Mouse (Mus musculus) intestine, embryonic 14.5 days (tissue): ENCODE data around the gene Tmem132b. TPM values are rescaled to one million over a fixed set of nuclear protein-coding genes. Genes with fewer than 3 reads are reported as not detected.

Experiments used
- ATAC-seq: fragments of 200-750 bp; cut with Nextera tagmentation; replicated peaks from 2 replicates; pipeline ENCODE4 v1.8.0; 2017; ENCODE audit warnings: low read depth, moderate number of reproducible peaks, moderate TSS enrichment, moderate library complexity; ENCODE audit not compliant: low FRiP score, low TSS enrichment
- DNase-seq: peaks from one replicate; pipeline ENCODE4 v3.0.0-alpha.2; 2018; ENCODE audit warnings: low spot score
- H3K27ac ChIP-seq: fragments of 300-500 bp; sonication (generic); 2 replicates; pipeline ENCODE4 v1.5.1; 2014; ENCODE audit warnings: low read depth, mild to moderate bottlenecking, control low read depth
- H3K27me3 ChIP-seq: fragments of 300-500 bp; sonication (generic); replicated peaks from 2 replicates; pipeline ENCODE4 v1.6.1; 2014; ENCODE audit warnings: low read length, control low read depth; ENCODE audit not compliant: control insufficient read depth, insufficient read depth
- H3K36me3 ChIP-seq: fragments of 300-500 bp; sonication (generic); 2 replicates; pipeline ENCODE4 v1.6.1; 2014; ENCODE audit warnings: low read length, control low read depth; ENCODE audit not compliant: control insufficient read depth, insufficient read depth
- H3K4me1 ChIP-seq: fragments of 300-500 bp; sonication (generic); replicated peaks from 2 replicates; pipeline ENCODE4 v1.6.1; 2014; ENCODE audit warnings: low read length, control low read depth, mixed read lengths; ENCODE audit not compliant: control insufficient read depth, insufficient read depth
- H3K4me2 ChIP-seq: fragments of 300-500 bp; sonication (generic); 2 replicates; pipeline ENCODE4 v1.6.1; 2014; ENCODE audit warnings: low read length
- H3K4me3 ChIP-seq: fragments of 300-500 bp; sonication (generic); 2 replicates; pipeline ENCODE4 v1.5.1; 2014; ENCODE audit warnings: low read depth, low read length, control low read depth, mixed read lengths
- H3K9ac ChIP-seq: fragments of 300-500 bp; sonication (generic); 2 replicates; pipeline ENCODE4 v1.6.1; 2014; ENCODE audit warnings: mild to moderate bottlenecking, low read length
- H3K9me3 ChIP-seq: fragments of 300-500 bp; sonication (generic); 2 replicates; pipeline ENCODE4 v1.6.1; 2016; ENCODE audit warnings: low read length, control low read depth; ENCODE audit not compliant: control insufficient read depth
- WGBS: fragments of 180-500 bp; shearing (Covaris S2); extraction: QIAGEN DNeasy Blood & Tissue Kit; methylation state at CpG from one replicate; pipeline ENCODE4 v1.1.7; 2014; 5-methylcytosine and 5-hydroxymethylcytosine counted together
- polyA plus RNA-seq: library from polyadenylated mRNA; unstranded; fragments of >200 nt; fragmentation: Nextera tagmentation; extraction: Ambion mirVana; gene quantifications from 2 replicates; pipeline ENCODE4 v1.2.1, GENCODE M21; 2014

Tmem132b gene
- polyA plus RNA-seq, 1 experiment from 2014 or later, result 0.45 TPM

GRCm38 (mm10) chr5:125546293-125546692 lies 14.7 kb downstream of the Tmem132b start:
- 27% methylated on average over 13 of the region's 13 CpGs for WGBS
- no peak overlapping the region for H3K27ac ChIP-seq
- peaks cover 11% of the 10 kb centered on the region; the same call in 1 of the 2 replicates for H3K27me3 ChIP-seq
- H3K9ac ChIP-seq, result no peak overlapping the region
- no peaks in the 10 kb centered on the region for H3K9me3 ChIP-seq
- no peaks in the 10 kb centered on the region for H3K36me3 ChIP-seq
- no peak for ATAC-seq
- no peak overlapping the region for H3K4me3 ChIP-seq
- no peak for DNase-seq
- no peak overlapping the region for H3K4me2 ChIP-seq
- no peaks in the 10 kb centered on the region for H3K4me1 ChIP-seq

- H3K9ac ChIP-seq, result no peak overlapping the region
Measured at GRCm38 (mm10) chr5:125549750-125550489, 18.3 kb downstream of the Tmem132b start.

GRCm38 (mm10) chr5:125555732-125556131 lies 24.2 kb downstream of the Tmem132b start:
- Histone ChIP-seq H3K4me1 (no peaks in the 10 kb centered on the region), H3K4me2 (no peak overlapping the region), H3K27me3 (no peaks in the 10 kb centered on the region), H3K27ac (no peak overlapping the region), H3K4me3 (no peak overlapping the region), H3K9ac (no peak overlapping the region), H3K36me3 (no peaks in the 10 kb centered on the region), H3K9me3 (no peaks in the 10 kb centered on the region)
- ATAC-seq (no peak), DNase-seq (no peak)
- WGBS, result 54% methylated on average over 5 of the region's 5 CpGs

More at GRCm38 (mm10) chr5:125549750-125550489, 18.3 kb downstream of the Tmem132b start:
- ATAC-seq (no peak), DNase-seq (no peak)
- peaks cover 11% of the 10 kb centered on the region; the same call in 1 of the 2 replicates for H3K27me3 ChIP-seq
- no peak overlapping the region for H3K27ac ChIP-seq
- H3K4me2 ChIP-seq, result no peak overlapping the region
- no peaks in the 10 kb centered on the region for H3K9me3 ChIP-seq
- H3K4me1 ChIP-seq, result no peaks in the 10 kb centered on the region
- H3K4me3 ChIP-seq, result no peak overlapping the region
- 34% methylated on average over 11 of the region's 11 CpGs for WGBS
- H3K36me3 ChIP-seq, result no peaks in the 10 kb centered on the region

- no peak overlapping the region for H3K4me2 ChIP-seq
- no peaks in the 10 kb centered on the region for H3K36me3 ChIP-seq
- H3K9me3 ChIP-seq, result no peaks in the 10 kb centered on the region
- H3K4me1 ChIP-seq, result no peaks in the 10 kb centered on the region
- no peak overlapping the region for H3K9ac ChIP-seq
- H3K27ac ChIP-seq, result no peak overlapping the region
- WGBS, result 38% methylated on average over 6 of the region's 6 CpGs
- DNase-seq (no peak), ATAC-seq (no peak)
- no peaks in the 10 kb centered on the region for H3K27me3 ChIP-seq
- H3K4me3 ChIP-seq, result no peak overlapping the region
Measured at GRCm38 (mm10) chr5:125563492-125563891, 31.9 kb downstream of the Tmem132b start.

GRCm38 (mm10) chr5:125565725-125566124 lies 34.2 kb downstream of the Tmem132b start:
- 74% methylated on average over 11 of the region's 11 CpGs for WGBS
- Histone ChIP-seq H3K4me3 (no peak overlapping the region), H3K4me2 (no peak overlapping the region), H3K36me3 (no peaks in the 10 kb centered on the region), H3K27me3 (no peaks in the 10 kb centered on the region), H3K9me3 (no peaks in the 10 kb centered on the region), H3K27ac (no peak overlapping the region), H3K9ac (no peak overlapping the region), H3K4me1 (no peaks in the 10 kb centered on the region)
- no peak for DNase-seq
- ATAC-seq, result no peak

- Histone ChIP-seq H3K4me2 (no peak overlapping the region), H3K4me1 (no peaks in the 10 kb centered on the region), H3K9ac (no peak overlapping the region), H3K27me3 (no peaks in the 10 kb centered on the region), H3K27ac (no peak overlapping the region), H3K4me3 (no peak overlapping the region), H3K9me3 (no peaks in the 10 kb centered on the region; the same call in 1 of the 2 replicates), H3K36me3 (no peaks in the 10 kb centered on the region)
- no peak for ATAC-seq
- DNase-seq, result no peak
Measured at GRCm38 (mm10) chr5:125568457-125568856, 36.9 kb downstream of the Tmem132b start.

- no peaks in the 10 kb centered on the region; the same call in 1 of the 2 replicates for H3K9me3 ChIP-seq
- no peaks in the 10 kb centered on the region for H3K36me3 ChIP-seq
- WGBS, result 87% methylated on average over 5 of the region's 5 CpGs
- H3K4me3 ChIP-seq, result no peak overlapping the region
- ATAC-seq (no peak), DNase-seq (no peak)
- H3K27ac ChIP-seq, result no peak overlapping the region
- no peaks in the 10 kb centered on the region for H3K4me1 ChIP-seq
- H3K9ac ChIP-seq, result no peak overlapping the region
- no peaks in the 10 kb centered on the region for H3K27me3 ChIP-seq
- no peak overlapping the region for H3K4me2 ChIP-seq
Measured at GRCm38 (mm10) chr5:125572011-125572410, 40.4 kb downstream of the Tmem132b start.

- H3K27me3 ChIP-seq, result no peaks in the 10 kb centered on the region
- H3K27ac ChIP-seq, result no peak overlapping the region
- no peaks in the 10 kb centered on the region for H3K36me3 ChIP-seq
- no peaks in the 10 kb centered on the region; the same call in 1 of the 2 replicates for H3K9me3 ChIP-seq
- ATAC-seq, result no peak
- DNase-seq, result no peak
- no peaks in the 10 kb centered on the region for H3K4me1 ChIP-seq
- 20% methylated on average over 8 of the region's 8 CpGs for WGBS
- no peak overlapping the region for H3K4me2 ChIP-seq
- H3K4me3 ChIP-seq, result no peak overlapping the region
- no peak overlapping the region for H3K9ac ChIP-seq
Measured at GRCm38 (mm10) chr5:125574886-125575285, 43.3 kb downstream of the Tmem132b start.

GRCm38 (mm10) chr5:125575866-125576265 lies 44.3 kb downstream of the Tmem132b start:
- ATAC-seq, result no peak

More at GRCm38 (mm10) chr5:125575866-125576265, 44.3 kb downstream of the Tmem132b start:
- Histone ChIP-seq H3K4me1 (no peaks in the 10 kb centered on the region), H3K9me3 (no peaks in the 10 kb centered on the region; the same call in 1 of the 2 replicates), H3K27me3 (no peaks in the 10 kb centered on the region), H3K4me3 (no peak overlapping the region), H3K27ac (no peak overlapping the region), H3K9ac (no peak overlapping the region), H3K36me3 (no peaks in the 10 kb centered on the region), H3K4me2 (no peak overlapping the region)
- DNase-seq, result no peak
- 86% methylated on average over 2 of the region's 2 CpGs for WGBS
